Mouse (Mus musculus) cerebellum, adult 9-10 months (tissue): ENCODE results near the gene Card11.

Experiments
- DNase-seq: peaks from one replicate; pipeline ENCODE4 v3.0.0; 2022

The Card11 gene

GRCm38 (mm10) chr5:140985311-140986050, 14.9 kb downstream of the Card11 start:
- peak; percentile 86 for DNase-seq

GRCm38 (mm10) chr5:140981370-140981805, 19.0 kb downstream of the Card11 start:
- DNase-seq = no peak

- DNase-seq = no peak
These were observed 19.6 kb downstream of the Card11 start for GRCm38 (mm10) chr5:140980783-140981182.

- no peak for DNase-seq
These were observed 20.3 kb downstream of the Card11 start for GRCm38 (mm10) chr5:140980051-140980450.

GRCm38 (mm10) chr5:140962945-140963344, 37.4 kb downstream of the Card11 start:
- peak; percentile 19 for DNase-seq

GRCm38 (mm10) chr5:140960732-140961131, 39.6 kb downstream of the Card11 start:
- DNase-seq = no peak

GRCm38 (mm10) chr5:140959160-140959559, 41.2 kb downstream of the Card11 start:
- no peak for DNase-seq

GRCm38 (mm10) chr5:140957106-140957505, 43.3 kb downstream of the Card11 start:
- DNase-seq = no peak

- DNase-seq = no peak
These were observed 44.7 kb downstream of the Card11 start for GRCm38 (mm10) chr5:140955666-140956065.

- no peak for DNase-seq
These were observed 48.6 kb downstream of the Card11 start for GRCm38 (mm10) chr5:140951801-140952200.

- DNase-seq = no peak
These were observed 52.4 kb downstream of the Card11 start for GRCm38 (mm10) chr5:140948009-140948408.

- DNase-seq = no peak
These were observed 54.3 kb downstream of the Card11 start for GRCm38 (mm10) chr5:140946034-140946433.

- no peak for DNase-seq
These were observed 55.8 kb downstream of the Card11 start for GRCm38 (mm10) chr5:140944382-140945125.

GRCm38 (mm10) chr5:140940923-140941491, 59.4 kb downstream of the Card11 start:
- DNase-seq = no peak

GRCm38 (mm10) chr5:140940257-140940922, 60.0 kb downstream of the Card11 start:
- DNase-seq = no peak

- DNase-seq = no peak
These were observed 63.6 kb downstream of the Card11 start for GRCm38 (mm10) chr5:140936816-140937215.

- no peak for DNase-seq
These were observed 64.5 kb downstream of the Card11 start for GRCm38 (mm10) chr5:140935848-140936247.

GRCm38 (mm10) chr5:140934639-140935315, 65.6 kb downstream of the Card11 start:
- DNase-seq = no peak

GRCm38 (mm10) chr5:140931523-140932229, 68.7 kb downstream of the Card11 start:
- DNase-seq = no peak

GRCm38 (mm10) chr5:140918519-140918918, 81.9 kb downstream of the Card11 start:
- no peak for DNase-seq

GRCm38 (mm10) chr5:140917807-140918206, 82.6 kb downstream of the Card11 start:
- no peak for DNase-seq

- DNase-seq = peak; percentile 1
These were observed 89.5 kb downstream of the Card11 start for GRCm38 (mm10) chr5:140910841-140911240.
